Mouse (Mus musculus): ENCODE results near the gene Smad3. TPM values are rescaled to one million over a fixed set of nuclear protein-coding genes. Genes with fewer than 3 reads are reported as not detected.

Gene Smad3
- polyA plus RNA-seq, 1 experiment from 2014 or later = 24.0 TPM

- Histone ChIP-seq H3K4me2 (ENCODE audit: low read depth, severe bottlenecking) (0 out of 2 replicates have a peak overlapping the region, but pooled peaks have one; percentile 16), H3K27ac (replicated peaks; ENCODE audit: low read depth, low read length) (no peak overlapping the region), H3K36me3 (ENCODE audit: control insufficient read depth, insufficient read depth, low read length) (no peaks in the 10 kb centered on the region; the same call in 1 of the 2 replicates), H3K4me3 (ENCODE audit: low read depth, low read length) (no peak overlapping the region), H3K27me3 (ENCODE audit: control insufficient read depth, insufficient read depth, low read length) (no peaks in the 10 kb centered on the region), H3K9ac (ENCODE audit: low read length) (no peak overlapping the region), H3K9me3 (ENCODE audit: control insufficient read depth, low read length) (no peaks in the 10 kb centered on the region), H3K4me1 (ENCODE audit: control insufficient read depth, insufficient read depth, low read length) (peaks cover 23% of the 10 kb centered on the region)
- 70% methylated on average over 6 of the region's 6 CpGs for WGBS
- no peak for DNase-seq (ENCODE audit: low spot score)
- ATAC-seq (ENCODE audit: insufficient number of reproducible peaks, low FRiP score, low TSS enrichment, low read depth) = no peak
Observed at GRCm38 (mm10) chr9:63603849-63604248, 153.9 kb downstream of the Smad3 start.

- H3K4me1 ChIP-seq (ENCODE audit: control insufficient read depth, insufficient read depth, low read length) = peaks cover 20% of the 10 kb centered on the region
- DNase-seq (ENCODE audit: low spot score) (peak; percentile 98), ATAC-seq (ENCODE audit: insufficient number of reproducible peaks, low FRiP score, low TSS enrichment, low read depth) (peak; percentile 89)
- 2% methylated on average over 68 of the region's 70 CpGs for WGBS
- H3K4me3 ChIP-seq (ENCODE audit: low read depth, low read length) = peak within 1 kb of the TSS; percentile 93
- 0 out of 2 replicates have a peak within 1 kb of the TSS, but pooled peaks have one; percentile 14 for H3K27ac ChIP-seq (replicated peaks; ENCODE audit: low read depth, low read length)
- H3K9ac ChIP-seq (ENCODE audit: low read length) = peak within 1 kb of the TSS; percentile 89
- H3K4me2 ChIP-seq (ENCODE audit: low read depth, severe bottlenecking) = peak within 1 kb of the TSS; percentile 73
- H3K27me3 ChIP-seq (ENCODE audit: control insufficient read depth, insufficient read depth, low read length) = no peaks in the 10 kb centered on the region
- H3K9me3 ChIP-seq (ENCODE audit: control insufficient read depth, low read length) = no peaks in the 10 kb centered on the region
- no peaks in the 10 kb centered on the region for H3K36me3 ChIP-seq (ENCODE audit: control insufficient read depth, insufficient read depth, low read length)
Observed at GRCm38 (mm10) chr9:63602043-63602939, 155.5 kb downstream of the Smad3 start, which contains the start of the genes Iqch and Aagab. Gene Iqch, minus strand, starts transcription at chr9:63602493. Gene Aagab, plus strand, starts transcription at chr9:63602660.

Other genes with a start within 250 kb of the Smad3 start
- gene Iqch, start 155.5 kb downstream of the Smad3 start, polyA plus RNA-seq (2014; fragmentation: Nextera tagmentation; extraction: Ambion mirVana) = 0.17 and 0.40 TPM in 2 replicates
- 28.9 and 33.0 TPM in 2 replicates for gene Aagab, start 155.3 kb downstream of the Smad3 start, polyA plus RNA-seq (2014; fragmentation: Nextera tagmentation; extraction: Ambion mirVana)

All from limb, embryonic 11.5 days (tissue).